Mouse (Mus musculus): ENCODE data around the gene 9230110F15Rik. TPM values are rescaled to one million over a fixed set of nuclear protein-coding genes. Genes with fewer than 3 reads are reported as not detected.
"Not testable (repeated sequence)": the region's sequence is repeated elsewhere in the genome, so short reads cannot be mapped to it uniquely, and the experiment has no call there.

The 9230110F15Rik gene
- polyA plus RNA-seq (2015; fragmentation: Nextera tagmentation; extraction: Ambion mirVana): not detected in 2 replicates

DNA sequence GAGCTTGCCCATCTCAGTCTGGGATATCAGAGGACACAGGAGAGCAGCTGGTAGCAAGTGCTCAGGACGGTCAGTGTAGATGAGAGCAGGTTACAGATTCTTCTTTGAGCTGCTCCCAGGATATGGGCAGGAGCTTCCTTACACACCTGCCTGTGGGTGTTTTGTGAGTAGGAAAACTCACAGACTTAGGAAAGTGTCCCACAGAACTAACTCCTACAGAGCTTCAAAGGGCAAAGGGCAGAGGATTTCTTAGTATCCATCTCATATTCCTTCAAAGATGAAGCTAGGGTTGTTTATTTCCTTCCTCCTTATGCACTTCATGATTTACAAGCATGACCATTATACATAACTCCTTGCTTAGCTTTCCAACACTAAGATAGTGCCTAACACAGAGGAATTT is at the start of gene 9230110F15Rik:
9230110F15Rik (minus strand) TSS at position 101 of the 400 bp plus-strand sequence.
- WGBS: 78% methylated on average over 1 of the region's 1 CpGs
- H3K9ac ChIP-seq (replicated peaks): no peak within 1 kb of the TSS
- no peak within 1 kb of the TSS for H3K4me3 ChIP-seq (replicated peaks)
- no peak within 1 kb of the TSS for H3K27ac ChIP-seq
- no peaks in the 10 kb centered on the region for H3K4me1 ChIP-seq (replicated peaks)
- ATAC-seq: no peak
- H3K9me3 ChIP-seq: no peaks in the 10 kb centered on the region
- no peaks in the 10 kb centered on the region for H3K36me3 ChIP-seq
- no peaks in the 10 kb centered on the region for H3K27me3 ChIP-seq
- no peak within 1 kb of the TSS for H3K4me2 ChIP-seq (replicated peaks)

GRCm38 (mm10) chr9:35893112-35893511 is 49.2 kb upstream of the 9230110F15Rik start:
- H3K9me3 ChIP-seq: peaks cover 19% of the 10 kb centered on the region
- WGBS: 66% methylated on average over 1 of the region's 1 CpGs
- H3K27me3 ChIP-seq; ATAC-seq; H3K4me1 ChIP-seq (replicated peaks); H3K9ac ChIP-seq (replicated peaks); H3K4me2 ChIP-seq (replicated peaks); H3K27ac ChIP-seq; H3K36me3 ChIP-seq; H3K4me3 ChIP-seq (replicated peaks): not testable (repeated sequence)

DNA sequence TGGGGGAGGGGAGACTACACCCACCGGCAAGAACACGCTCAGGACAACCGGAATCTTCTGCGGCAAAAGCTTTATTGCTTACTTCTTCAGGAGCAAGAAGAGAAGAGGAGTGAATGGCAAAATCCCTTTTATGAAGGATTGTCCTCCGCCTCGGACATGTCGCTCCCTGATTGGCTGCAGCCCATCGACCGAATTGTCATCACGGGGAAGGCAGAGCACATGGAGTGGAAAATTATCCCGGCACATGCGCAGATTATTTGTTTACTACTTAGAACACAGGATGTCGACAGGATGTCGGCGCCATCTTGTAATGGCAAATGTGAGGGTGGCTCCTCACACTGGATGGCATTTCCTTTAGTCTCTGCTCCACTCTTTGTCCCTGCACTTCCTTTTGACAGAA is 26.1 kb downstream of the 9230110F15Rik start:
- H3K9me3 ChIP-seq; H3K4me1 ChIP-seq (replicated peaks); H3K9ac ChIP-seq (replicated peaks); H3K27ac ChIP-seq; H3K4me3 ChIP-seq (replicated peaks); H3K27me3 ChIP-seq; H3K4me2 ChIP-seq (replicated peaks); ATAC-seq; H3K36me3 ChIP-seq: not testable (repeated sequence)
- WGBS: 96% methylated on average over 15 of the region's 15 CpGs

DNA sequence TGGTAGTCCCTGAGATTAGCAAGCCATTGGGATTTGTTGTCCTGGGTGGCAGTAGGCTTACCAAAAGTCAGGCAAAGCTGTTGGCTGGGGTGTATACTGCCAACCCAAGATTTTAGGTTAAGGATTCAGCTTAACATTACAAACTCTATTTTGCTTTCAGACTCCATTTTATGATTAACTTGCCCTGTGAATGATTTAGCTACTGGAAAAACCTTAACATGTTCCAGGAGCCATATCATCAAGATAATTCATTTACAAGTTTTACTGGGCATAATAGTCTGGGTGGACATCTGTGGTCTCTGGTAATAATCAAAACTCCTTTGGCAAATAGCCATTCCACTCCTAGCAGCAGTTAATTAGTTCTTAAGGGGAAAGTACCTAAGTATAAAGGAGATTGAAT is 45.8 kb downstream of the 9230110F15Rik start:
- no peak for ATAC-seq
- H3K4me2 ChIP-seq (replicated peaks): no peak overlapping the region
- no peaks in the 10 kb centered on the region for H3K4me1 ChIP-seq (replicated peaks)
- no peak overlapping the region for H3K9ac ChIP-seq (replicated peaks)
- H3K27ac ChIP-seq: no peak overlapping the region
- no peak overlapping the region for H3K4me3 ChIP-seq (replicated peaks)
- H3K9me3 ChIP-seq: peaks cover 18% of the 10 kb centered on the region
- H3K36me3 ChIP-seq: no peaks in the 10 kb centered on the region
- no peaks in the 10 kb centered on the region for H3K27me3 ChIP-seq

DNA sequence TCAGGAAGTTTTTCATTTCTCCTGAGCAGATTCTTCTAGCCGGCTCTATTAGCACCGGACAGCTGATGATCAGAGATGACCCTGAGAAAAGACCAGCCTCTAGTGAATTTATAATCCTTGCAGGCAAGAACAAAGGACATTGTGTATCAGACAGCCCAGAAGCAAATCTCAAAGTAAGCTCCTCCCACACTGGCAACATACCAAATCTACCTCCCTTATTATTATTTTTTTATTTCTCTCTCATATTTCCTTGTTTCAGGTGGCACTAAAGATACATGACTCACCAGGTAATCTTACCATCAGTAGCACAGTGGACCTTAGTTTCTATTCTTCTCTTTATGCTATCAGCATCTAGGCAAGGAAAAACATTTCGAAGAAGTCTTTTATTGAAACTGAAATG is 53.9 kb downstream of the 9230110F15Rik start, which contains the start of the genes Gm27235 and D730048I06Rik:
Gm27235 (minus strand) TSS at position 101 of the 400 bp plus-strand sequence.
D730048I06Rik (minus strand) TSS at position 112 of the 400 bp plus-strand sequence.
- no peaks in the 10 kb centered on the region for H3K4me1 ChIP-seq (replicated peaks)
- H3K27ac ChIP-seq: no peak within 1 kb of the TSS
- peaks cover 16% of the 10 kb centered on the region for H3K9me3 ChIP-seq
- no peaks in the 10 kb centered on the region for H3K36me3 ChIP-seq
- H3K27me3 ChIP-seq: no peaks in the 10 kb centered on the region
- no peak within 1 kb of the TSS for H3K4me3 ChIP-seq (replicated peaks)
- H3K4me2 ChIP-seq (replicated peaks): no peak within 1 kb of the TSS
- H3K9ac ChIP-seq (replicated peaks): no peak within 1 kb of the TSS
- WGBS: 91% methylated on average over 3 of the region's 3 CpGs
- no peak for ATAC-seq

Other genes starting within 250 kb of the 9230110F15Rik start
- not detected in 2 replicates for gene Pate4, start 232.2 kb downstream of the 9230110F15Rik start, polyA plus RNA-seq (2015; fragmentation: Nextera tagmentation; extraction: Ambion mirVana)
- not detected in 2 replicates for gene Pate3, start 195.9 kb downstream of the 9230110F15Rik start, polyA plus RNA-seq (2015; fragmentation: Nextera tagmentation; extraction: Ambion mirVana)
- not detected in 2 replicates for gene Pate1, start 156.8 kb downstream of the 9230110F15Rik start, polyA plus RNA-seq (2015; fragmentation: Nextera tagmentation; extraction: Ambion mirVana)
- not detected in 2 replicates for gene Gm17677, start 103.1 kb downstream of the 9230110F15Rik start, polyA plus RNA-seq (2015; fragmentation: Nextera tagmentation; extraction: Ambion mirVana)
- not detected in 2 replicates for gene Gm17727, start 66.0 kb downstream of the 9230110F15Rik start, polyA plus RNA-seq (2015; fragmentation: Nextera tagmentation; extraction: Ambion mirVana)
- gene Gm27235, start 54.0 kb downstream of the 9230110F15Rik start, polyA plus RNA-seq (2015; fragmentation: Nextera tagmentation; extraction: Ambion mirVana): not detected in 2 replicates
- gene D730048I06Rik, start 54.0 kb downstream of the 9230110F15Rik start, polyA plus RNA-seq (2015; fragmentation: Nextera tagmentation; extraction: Ambion mirVana): not detected in 2 replicates
- not detected in 2 replicates for gene 9230113P08Rik, start 64.3 kb upstream of the 9230110F15Rik start, polyA plus RNA-seq (2015; fragmentation: Nextera tagmentation; extraction: Ambion mirVana)

Data from midbrain, embryonic 13.5 days (tissue).